Mouse (Mus musculus) brain, embryonic 14.5 days (tissue): Measurements from ENCODE around the gene Srebf2. TPM values are rescaled to one million over a fixed set of nuclear protein-coding genes. Genes with fewer than 3 reads are reported as not detected.

Source experiments
- DNase-seq: peaks from one replicate; pipeline ENCODE4 v3.0.0-alpha.2; 2011; ENCODE audit warnings: low read depth
- CTCF ChIP-seq: fragments of 200-500 bp; IDR thresholded peaks from 2 replicates; pipeline ENCODE4 v1.5.1; 2012; ENCODE audit warnings: inconsistent platforms, mild to moderate bottlenecking, moderate library complexity, borderline replicate concordance; ENCODE audit not compliant: insufficient read depth, insufficient read length; ENCODE audit errors: extremely low read depth
- POLR2A ChIP-seq: fragments of 200-500 bp; IDR thresholded peaks from 2 replicates; pipeline ENCODE4 v1.6.1; 2012; ENCODE audit warnings: mild to moderate bottlenecking, inconsistent platforms, borderline replicate concordance; ENCODE audit not compliant: poor library complexity, insufficient read depth, insufficient read length, severe bottlenecking; ENCODE audit errors: extremely low read depth
- polyA plus RNA-seq: library from polyadenylated mRNA; depleted of rRNA; stranded (reverse); fragments of >200 nt; gene quantifications from 2 replicates; pipeline ENCODE4 v1.2.3, GENCODE M21; 2012; rRNA removed

The Srebf2 gene
- polyA plus RNA-seq, 1 experiment, result 230 TPM

GRCm38 (mm10) chr15:82247131-82247776 lies 100.3 kb downstream of the Srebf2 start:
- no peak for DNase-seq
- TF ChIP-seq POLR2A, result no peak
- no peak for TF ChIP-seq CTCF

GRCm38 (mm10) chr15:82251579-82251978 lies 104.6 kb downstream of the Srebf2 start:
- DNase-seq, result no peak
- no peak for TF ChIP-seq POLR2A
- no peak; the same call in 1 of the 2 replicates for TF ChIP-seq CTCF

GRCm38 (mm10) chr15:82252097-82252496 lies 105.1 kb downstream of the Srebf2 start, which contains the start of gene 1500009C09Rik:
Gene 1500009C09Rik (plus strand): TSS chr15:82252397.
- no peak for TF ChIP-seq POLR2A
- TF ChIP-seq CTCF, result no peak
- DNase-seq, result no peak

Other genes with a start within 250 kb of the Srebf2 start
- 30.8 and 34.4 TPM in 2 replicates for gene Polr3h, start 220.9 kb upstream of the Srebf2 start, polyA plus RNA-seq
- gene Csdc2, start 210.4 kb upstream of the Srebf2 start, polyA plus RNA-seq, result 89.4 and 128 TPM in 2 replicates
- 75.6 and 78.9 TPM in 2 replicates for gene Pmm1, start 186.3 kb upstream of the Srebf2 start, polyA plus RNA-seq
- not detected in 2 replicates for gene 1700029P11Rik, start 166.6 kb upstream of the Srebf2 start, polyA plus RNA-seq
- gene Xrcc6, start 159.3 kb upstream of the Srebf2 start, polyA plus RNA-seq, result 22.5 and 27.6 TPM in 2 replicates
- 44.4 and 50.1 TPM in 2 replicates for gene Desi1, start 113.3 kb upstream of the Srebf2 start, polyA plus RNA-seq
- gene Snu13, start 99.6 kb upstream of the Srebf2 start, polyA plus RNA-seq, result 143 and 191 TPM in 2 replicates
- gene 4930407I10Rik, start 88.0 kb upstream of the Srebf2 start, polyA plus RNA-seq, result 0.01 TPM in 1 of 2 replicates, not detected in the other
- 0.07 and 0.10 TPM in 2 replicates for gene Mei1, start 77.2 kb upstream of the Srebf2 start, polyA plus RNA-seq
- 15.2 and 22.5 TPM in 2 replicates for gene Ccdc134, start 19.3 kb upstream of the Srebf2 start, polyA plus RNA-seq
- 1.8 and 3.2 TPM in 2 replicates for gene Shisa8, start 65.6 kb downstream of the Srebf2 start, polyA plus RNA-seq
- gene Tnfrsf13c, start 77.2 kb downstream of the Srebf2 start, polyA plus RNA-seq, result 0.26 and 0.30 TPM in 2 replicates
- 16.5 and 26.2 TPM in 2 replicates for gene Cenpm, start 97.6 kb downstream of the Srebf2 start, polyA plus RNA-seq
- 67.2 and 71.3 TPM in 2 replicates for gene 1500009C09Rik, start 105.2 kb downstream of the Srebf2 start, polyA plus RNA-seq
- gene Sept3, start 127.7 kb downstream of the Srebf2 start, polyA plus RNA-seq, result 426 and 484 TPM in 2 replicates
- 0.15 and 0.19 TPM in 2 replicates for gene Wbp2nl, start 151.8 kb downstream of the Srebf2 start, polyA plus RNA-seq
- gene Naga, start 191.7 kb downstream of the Srebf2 start, polyA plus RNA-seq, result 46.0 and 46.4 TPM in 2 replicates
- gene Pheta2, start 191.8 kb downstream of the Srebf2 start, polyA plus RNA-seq, result 1.3 and 1.9 TPM in 2 replicates
- gene Smdt1, start 191.8 kb downstream of the Srebf2 start, polyA plus RNA-seq, result 231 and 270 TPM in 2 replicates
- 298 and 375 TPM in 2 replicates for gene Ndufa6, start 207.1 kb downstream of the Srebf2 start, polyA plus RNA-seq
- gene Cyp2d22, start 233.1 kb downstream of the Srebf2 start, polyA plus RNA-seq, result 5.4 and 5.8 TPM in 2 replicates
- not detected in 2 replicates for gene Cyp2d11, start 246.8 kb downstream of the Srebf2 start, polyA plus RNA-seq